Comparison of ENCODE assay signal across 9 mouse cellular contexts in the genomic region with DNA sequence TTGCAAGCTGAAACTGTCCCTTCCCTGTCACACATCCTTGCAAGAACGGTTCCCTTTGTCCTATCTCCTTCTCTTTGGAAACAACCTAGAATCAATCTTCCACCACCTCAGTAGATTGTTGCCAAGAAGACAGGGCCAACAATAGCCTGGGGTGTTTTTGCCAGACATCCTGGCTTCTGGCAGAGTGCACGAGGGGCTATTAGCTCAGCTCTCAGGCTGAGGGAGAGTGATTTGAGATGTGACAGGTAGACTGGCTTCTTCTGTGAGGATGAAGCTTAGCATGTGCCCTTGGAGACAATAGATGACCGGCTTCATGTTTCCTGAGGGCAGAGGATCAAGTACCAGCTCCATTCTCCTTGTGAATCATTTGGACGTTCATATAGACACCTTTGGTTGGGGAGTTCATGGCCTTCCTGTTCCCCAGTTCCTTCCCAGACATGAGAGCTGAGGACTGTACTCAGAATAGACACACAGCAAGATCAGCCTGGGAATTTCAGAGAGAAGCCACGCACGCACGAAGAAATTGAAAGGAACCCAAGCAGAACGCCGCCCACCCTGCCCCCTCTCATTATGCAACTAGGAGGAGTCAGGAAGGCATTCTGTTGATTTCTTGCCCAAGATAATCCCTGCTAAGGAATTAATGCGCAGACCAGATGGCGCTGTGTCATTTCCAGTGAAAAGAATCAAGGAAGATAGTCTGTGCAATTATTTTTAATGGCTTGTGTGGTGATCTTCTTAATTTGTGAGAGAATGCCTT.
DNase-seq lines count a peak whose midpoint lies in the region; ATAC-seq lines count a peak whose summit lies in the region.
"Had no signal": no experiment of that assay in that cellular context is flagged by ENCODE, and none has a peak within 500 bp of the region (broad histone marks: within the 10 kb centered on the region; RNA-seq: fewer than 3 reads in every experiment).

No protein-coding gene starts in this region.

- H3K27me3 ChIP-seq in forebrain, embryonic 11.5 days (ENCODE audit: control insufficient read depth, insufficient read depth, low read length) = no peaks in the 10 kb centered on the region
- H3K27me3 ChIP-seq in hindbrain, embryonic 13.5 days = no peaks in the 10 kb centered on the region
- no peaks in the 10 kb centered on the region for H3K27me3 ChIP-seq in neural tube, embryonic 15.5 days (replicated peaks)
- H3K27me3 ChIP-seq: limb, embryonic 12.5 days had no signal

- H3K36me3 ChIP-seq in forebrain, embryonic 11.5 days (ENCODE audit: control insufficient read depth, insufficient read depth, low read length) = peaks cover 18% of the 10 kb centered on the region
- peaks cover 81% of the 10 kb centered on the region for H3K36me3 ChIP-seq in hindbrain, embryonic 13.5 days
- H3K36me3 ChIP-seq in neural tube, embryonic 15.5 days = peaks cover 40% of the 10 kb centered on the region

- no peak overlapping the region for H3K4me2 ChIP-seq in forebrain, embryonic 11.5 days (ENCODE audit: low read depth, low read length, severe bottlenecking)
- H3K4me2 ChIP-seq in hindbrain, embryonic 13.5 days = no peak overlapping the region
- H3K4me2 ChIP-seq in neural tube, embryonic 15.5 days = no peak overlapping the region
- H3K4me2 ChIP-seq: limb, embryonic 12.5 days had no signal

- peak overlapping the region; percentile 75 for H3K27ac ChIP-seq in forebrain, embryonic 11.5 days (ENCODE audit: low read depth, low read length)
- H3K27ac ChIP-seq in hindbrain, embryonic 13.5 days = peak overlapping the region; percentile 90
- H3K27ac ChIP-seq in neural tube, embryonic 15.5 days (replicated peaks) = peak overlapping the region; percentile 76
- H3K27ac ChIP-seq: limb, embryonic 12.5 days had no signal

- peak; percentile 39 for DNase-seq in embryo, embryonic 11 days
- DNase-seq in embryo, embryonic 10 days (ENCODE audit: low spot score) = no peak
- DNase-seq in forebrain, embryonic 11.5 days (ENCODE audit: low spot score) = peak; percentile 56
- DNase-seq in layer of hippocampus, postnatal 36 days = peak; percentile 61 to 63
- DNase-seq in liver = no peak

- WGBS in forebrain, embryonic 11.5 days = 42% methylated on average over 11 of the region's 11 CpGs
- 20% methylated on average over 11 of the region's 11 CpGs for WGBS in hindbrain, embryonic 13.5 days
- WGBS in neural tube, embryonic 15.5 days = 27% methylated on average over 11 of the region's 11 CpGs

- H3K9ac ChIP-seq in forebrain, embryonic 11.5 days (ENCODE audit: low read length) = no peak overlapping the region
- no peak overlapping the region for H3K9ac ChIP-seq in hindbrain, embryonic 13.5 days
- no peak overlapping the region for H3K9ac ChIP-seq in neural tube, embryonic 15.5 days (replicated peaks)
- H3K9ac ChIP-seq: limb, embryonic 12.5 days had no signal

- H3K9me3 ChIP-seq in forebrain, embryonic 11.5 days (ENCODE audit: control insufficient read depth, low read length) = no peaks in the 10 kb centered on the region
- no peaks in the 10 kb centered on the region for H3K9me3 ChIP-seq in hindbrain, embryonic 13.5 days
- no peaks in the 10 kb centered on the region for H3K9me3 ChIP-seq in neural tube, embryonic 15.5 days (replicated peaks)
- H3K9me3 ChIP-seq: limb, embryonic 12.5 days had no signal

- H3K4me1 ChIP-seq in forebrain, embryonic 11.5 days (replicated peaks; ENCODE audit: control insufficient read depth, insufficient read depth, low read length) = peaks cover 2% of the 10 kb centered on the region; the same call in 1 of the 2 replicates
- H3K4me1 ChIP-seq in hindbrain, embryonic 13.5 days (replicated peaks) = peaks cover 25% of the 10 kb centered on the region
- H3K4me1 ChIP-seq in neural tube, embryonic 15.5 days = peaks cover 20% of the 10 kb centered on the region
- H3K4me1 ChIP-seq: limb, embryonic 12.5 days had no signal

- ATAC-seq in forebrain, embryonic 11.5 days (replicated peaks; ENCODE audit: low FRiP score) = peak; percentile 69
- ATAC-seq in hindbrain, embryonic 13.5 days (ENCODE audit: low FRiP score) = peak; percentile 79
- ATAC-seq in neural tube, embryonic 15.5 days (ENCODE audit: low FRiP score) = peak; percentile 82
- ATAC-seq in megakaryocyte, adult 5-6 weeks (ENCODE audit: poor library complexity, severe bottlenecking) = no peak

- no peak overlapping the region for H3K4me3 ChIP-seq in forebrain, embryonic 11.5 days (ENCODE audit: low read depth, low read length)
- H3K4me3 ChIP-seq in hindbrain, embryonic 13.5 days = no peak overlapping the region
- H3K4me3 ChIP-seq in neural tube, embryonic 15.5 days (replicated peaks) = no peak overlapping the region
- H3K4me3 ChIP-seq: limb, embryonic 12.5 days had no signal

Comparison
In these comparisons a context has a peak if more than half of its experiments do, and no peak if none do; other contexts are left out.
1. DNase-seq: peak in embryo, embryonic 11 days (single experiment), forebrain, embryonic 11.5 days (single experiment) and layer of hippocampus, postnatal 36 days (2 of 2); none in embryo, embryonic 10 days (single experiment) and liver (single experiment).
2. Peak in every context shown above with its lines, with median percentiles within 50 percentile points of each other: H3K27ac ChIP-seq.